Mouse (Mus musculus) forebrain, embryonic 15.5 days (tissue): ENCODE data around the gene Olfml2b. TPM values are rescaled to one million over a fixed set of nuclear protein-coding genes. Genes with fewer than 3 reads are reported as not detected.

ENCODE experiments used
- ATAC-seq: fragments of 200-750 bp; cut with Nextera tagmentation; replicated peaks from 2 replicates; pipeline ENCODE4 v1.8.0; 2017; ENCODE audit warnings: mild to moderate bottlenecking, moderate TSS enrichment, moderate library complexity
- H3K27ac ChIP-seq: fragments of 300-500 bp; sonication (generic); replicated peaks from 2 replicates; pipeline ENCODE4 v1.5.1; 2015; ENCODE audit warnings: mild to moderate bottlenecking, inconsistent platforms
- H3K27me3 ChIP-seq: fragments of 300-500 bp; sonication (generic); 2 replicates; pipeline ENCODE4 v1.6.1; 2015; ENCODE audit warnings: inconsistent platforms
- H3K36me3 ChIP-seq: fragments of 300-500 bp; sonication (generic); 2 replicates; pipeline ENCODE4 v1.6.1; 2015; ENCODE audit warnings: mild to moderate bottlenecking, inconsistent platforms
- H3K4me1 ChIP-seq: fragments of 300-500 bp; sonication (generic); 2 replicates; pipeline ENCODE4 v1.6.1; 2015; ENCODE audit warnings: inconsistent platforms
- H3K4me2 ChIP-seq: fragments of 300-500 bp; sonication (generic); replicated peaks from 2 replicates; pipeline ENCODE4 v1.6.1; 2015; ENCODE audit warnings: mild to moderate bottlenecking, inconsistent platforms
- H3K4me3 ChIP-seq: fragments of 300-500 bp; sonication (generic); 2 replicates; pipeline ENCODE4 v1.5.1; 2015; ENCODE audit warnings: mild to moderate bottlenecking, inconsistent platforms
- H3K9ac ChIP-seq: fragments of 300-500 bp; sonication (generic); replicated peaks from 2 replicates; pipeline ENCODE4 v1.6.1; 2015; ENCODE audit warnings: mild to moderate bottlenecking, inconsistent platforms
- H3K9me3 ChIP-seq: fragments of 300-500 bp; sonication (generic); 2 replicates; pipeline ENCODE4 v1.6.1; 2016; ENCODE audit warnings: inconsistent platforms
- WGBS: fragments of 180-500 bp; shearing (Covaris S2); methylation state at CpG from one replicate; pipeline ENCODE4 v1.1.7; 2015; ENCODE audit warnings: mixed read lengths; 5-methylcytosine and 5-hydroxymethylcytosine counted together
- polyA plus RNA-seq: library from polyadenylated mRNA; unstranded; fragments of >200 nt; fragmentation: Nextera tagmentation; extraction: Ambion mirVana; gene quantifications from 2 replicates; pipeline ENCODE4 v1.2.1, GENCODE M21; 2015

Gene Olfml2b
- polyA plus RNA-seq, 1 experiment from 2014 or later, result 11.4 TPM

- no peak overlapping the region for H3K27ac ChIP-seq
- H3K9ac ChIP-seq, result no peak overlapping the region
- no peaks in the 10 kb centered on the region for H3K27me3 ChIP-seq
- no peaks in the 10 kb centered on the region for H3K4me1 ChIP-seq
- H3K4me2 ChIP-seq, result no peak overlapping the region
- no peak for ATAC-seq
- no peaks in the 10 kb centered on the region for H3K36me3 ChIP-seq
- H3K4me3 ChIP-seq, result no peak overlapping the region
- 83% methylated on average over 2 of the region's 2 CpGs for WGBS
- no peaks in the 10 kb centered on the region for H3K9me3 ChIP-seq
Measured at GRCm38 (mm10) chr1:170619686-170620374, 24.5 kb upstream of the Olfml2b start.

- Histone ChIP-seq H3K4me2 (no peak overlapping the region), H3K4me1 (no peaks in the 10 kb centered on the region), H3K27ac (no peak overlapping the region), H3K9ac (no peak overlapping the region), H3K36me3 (no peaks in the 10 kb centered on the region), H3K4me3 (no peak overlapping the region), H3K27me3 (no peaks in the 10 kb centered on the region), H3K9me3 (no peaks in the 10 kb centered on the region)
- WGBS, result 85% methylated on average over 5 of the region's 5 CpGs
- no peak for ATAC-seq
Measured at GRCm38 (mm10) chr1:170622934-170623333, 21.4 kb upstream of the Olfml2b start.

- no peak overlapping the region for H3K27ac ChIP-seq
- no peak overlapping the region for H3K9ac ChIP-seq
- WGBS, result 100% methylated on average over 1 of the region's 1 CpGs
- no peaks in the 10 kb centered on the region for H3K9me3 ChIP-seq
- no peak overlapping the region for H3K4me3 ChIP-seq
- no peaks in the 10 kb centered on the region for H3K4me1 ChIP-seq
- no peak overlapping the region for H3K4me2 ChIP-seq
- H3K36me3 ChIP-seq, result no peaks in the 10 kb centered on the region
- ATAC-seq, result no peak
- H3K27me3 ChIP-seq, result no peaks in the 10 kb centered on the region
Measured at GRCm38 (mm10) chr1:170623432-170623831, 20.9 kb upstream of the Olfml2b start.

GRCm38 (mm10) chr1:170630489-170630888 is 13.8 kb upstream of the Olfml2b start:
- Histone ChIP-seq H3K4me3 (no peak overlapping the region), H3K9me3 (no peaks in the 10 kb centered on the region), H3K4me1 (no peaks in the 10 kb centered on the region), H3K27ac (no peak overlapping the region), H3K36me3 (no peaks in the 10 kb centered on the region), H3K27me3 (no peaks in the 10 kb centered on the region), H3K9ac (no peak overlapping the region), H3K4me2 (no peak overlapping the region)
- WGBS, result 82% methylated on average over 4 of the region's 4 CpGs
- ATAC-seq, result no peak

GRCm38 (mm10) chr1:170631571-170631970 is 12.8 kb upstream of the Olfml2b start:
- 91% methylated on average over 5 of the region's 5 CpGs for WGBS
- Histone ChIP-seq H3K4me3 (no peak overlapping the region), H3K9me3 (no peaks in the 10 kb centered on the region), H3K4me1 (no peaks in the 10 kb centered on the region), H3K36me3 (no peaks in the 10 kb centered on the region), H3K27me3 (no peaks in the 10 kb centered on the region), H3K9ac (no peak overlapping the region), H3K4me2 (no peak overlapping the region), H3K27ac (no peak overlapping the region)
- ATAC-seq, result no peak

GRCm38 (mm10) chr1:170632385-170632784 is 11.9 kb upstream of the Olfml2b start:
- Histone ChIP-seq H3K27ac (no peak overlapping the region), H3K36me3 (no peaks in the 10 kb centered on the region), H3K4me2 (no peak overlapping the region), H3K4me1 (no peaks in the 10 kb centered on the region), H3K9me3 (no peaks in the 10 kb centered on the region), H3K27me3 (no peaks in the 10 kb centered on the region), H3K4me3 (no peak overlapping the region), H3K9ac (no peak overlapping the region)
- ATAC-seq, result peak; percentile 77
- WGBS, result 18% methylated on average over 3 of the region's 3 CpGs

- no peaks in the 10 kb centered on the region for H3K4me1 ChIP-seq
- no peaks in the 10 kb centered on the region for H3K36me3 ChIP-seq
- 72% methylated on average over 4 of the region's 4 CpGs for WGBS
- no peaks in the 10 kb centered on the region for H3K27me3 ChIP-seq
- no peak overlapping the region for H3K27ac ChIP-seq
- H3K9ac ChIP-seq, result no peak overlapping the region
- ATAC-seq, result peak; percentile 32; the same call in 1 of the 2 replicates
- no peaks in the 10 kb centered on the region for H3K9me3 ChIP-seq
- no peak overlapping the region for H3K4me3 ChIP-seq
- H3K4me2 ChIP-seq, result no peak overlapping the region
Measured at GRCm38 (mm10) chr1:170632856-170633255, 11.5 kb upstream of the Olfml2b start.

- Histone ChIP-seq H3K4me3 (no peak overlapping the region), H3K4me1 (peaks cover 5% of the 10 kb centered on the region; the same call in 1 of the 2 replicates), H3K36me3 (no peaks in the 10 kb centered on the region), H3K27ac (no peak overlapping the region), H3K4me2 (no peak overlapping the region), H3K9ac (no peak overlapping the region), H3K27me3 (no peaks in the 10 kb centered on the region), H3K9me3 (no peaks in the 10 kb centered on the region)
- no peak for ATAC-seq
- 91% methylated on average over 7 of the region's 7 CpGs for WGBS
Measured at GRCm38 (mm10) chr1:170638941-170639340, 5.4 kb upstream of the Olfml2b start.

- H3K9me3 ChIP-seq, result no peaks in the 10 kb centered on the region
- no peaks in the 10 kb centered on the region for H3K27me3 ChIP-seq
- H3K27ac ChIP-seq, result no peak overlapping the region
- H3K4me3 ChIP-seq, result peak overlapping the region; percentile 66
- H3K4me1 ChIP-seq, result peaks cover 24% of the 10 kb centered on the region; the same call in 1 of the 2 replicates
- ATAC-seq, result no peak
- peak overlapping the region; percentile 11; the same call in 1 of the 2 replicates for H3K9ac ChIP-seq
- WGBS, result 69% methylated on average over 15 of the region's 15 CpGs
- H3K36me3 ChIP-seq, result 0 out of 2 replicates have a peak, but pooled peaks cover 2% of the 10 kb centered on the region
- peak overlapping the region; percentile 78 for H3K4me2 ChIP-seq
Measured at GRCm38 (mm10) chr1:170645896-170646605, 1.7 kb downstream of the Olfml2b start.

- peak overlapping the region; percentile 78; the same call in 1 of the 2 replicates for H3K4me2 ChIP-seq
Measured at GRCm38 (mm10) chr1:170646606-170647287, 2.4 kb downstream of the Olfml2b start.

GRCm38 (mm10) chr1:170647381-170647780 is 3.0 kb downstream of the Olfml2b start:
- peaks cover 24% of the 10 kb centered on the region; the same call in 1 of the 2 replicates for H3K4me1 ChIP-seq
- ATAC-seq, result no peak
- H3K9me3 ChIP-seq, result no peaks in the 10 kb centered on the region
- no peak overlapping the region for H3K9ac ChIP-seq
- no peaks in the 10 kb centered on the region for H3K27me3 ChIP-seq
- 87% methylated on average over 7 of the region's 7 CpGs for whole genome bisulfite sequencing
- H3K36me3 ChIP-seq, result 0 out of 2 replicates have a peak, but pooled peaks cover 2% of the 10 kb centered on the region
- no peak overlapping the region for H3K27ac ChIP-seq
- H3K4me3 ChIP-seq, result no peak overlapping the region
- no peak overlapping the region for H3K4me2 ChIP-seq

More at GRCm38 (mm10) chr1:170646606-170647287, 2.4 kb downstream of the Olfml2b start:
- WGBS, result 79% methylated on average over 9 of the region's 9 CpGs
- no peak overlapping the region for H3K27ac ChIP-seq
- H3K9me3 ChIP-seq, result no peaks in the 10 kb centered on the region
- H3K4me3 ChIP-seq, result 0 out of 2 replicates have a peak overlapping the region, but pooled peaks have one; percentile 66
- no peaks in the 10 kb centered on the region for H3K27me3 ChIP-seq
- H3K9ac ChIP-seq, result no peak overlapping the region
- H3K36me3 ChIP-seq, result 0 out of 2 replicates have a peak, but pooled peaks cover 2% of the 10 kb centered on the region
- H3K4me1 ChIP-seq, result peaks cover 24% of the 10 kb centered on the region; the same call in 1 of the 2 replicates
- no peak for ATAC-seq
